Mouse (Mus musculus) frontal cortex, adult (tissue): ENCODE measurements around the gene A030014E15Rik.
"Not testable (repeated sequence)": the region's sequence is repeated elsewhere in the genome, so short reads cannot be mapped to it uniquely, and the experiment has no call there.

ENCODE experiments used
- ATAC-seq: cut with Nextera tagmentation; 2 replicates; pipeline ENCODE4 v1.9.2; 2017; ENCODE audit warnings: mild to moderate bottlenecking, moderate library complexity, mixed read lengths; ENCODE audit not compliant: low TSS enrichment

A030014E15Rik gene

DNA sequence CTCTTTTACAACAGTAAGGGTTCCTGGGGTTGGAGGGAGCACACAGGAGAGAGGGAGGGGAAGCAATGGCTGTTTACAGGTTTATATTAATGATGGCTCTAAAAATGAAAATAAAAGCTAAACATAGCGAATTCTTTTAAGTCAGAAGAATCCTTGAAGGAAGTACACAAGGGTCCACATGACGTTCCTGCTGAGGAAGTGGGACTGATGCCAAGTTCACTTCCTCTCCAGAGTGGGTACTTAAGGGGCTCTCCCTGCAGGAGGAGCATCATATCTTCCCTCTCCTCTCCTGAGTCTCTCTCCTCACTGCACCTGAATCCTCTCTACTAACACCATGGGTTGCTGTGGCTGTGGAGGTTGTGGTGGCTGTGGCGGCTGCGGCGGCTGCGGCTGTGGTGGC is at the start of gene A030014E15Rik:
A030014E15Rik (plus strand) TSS at position 268 of the 400 bp plus-strand sequence.
- no peak for ATAC-seq

DNA sequence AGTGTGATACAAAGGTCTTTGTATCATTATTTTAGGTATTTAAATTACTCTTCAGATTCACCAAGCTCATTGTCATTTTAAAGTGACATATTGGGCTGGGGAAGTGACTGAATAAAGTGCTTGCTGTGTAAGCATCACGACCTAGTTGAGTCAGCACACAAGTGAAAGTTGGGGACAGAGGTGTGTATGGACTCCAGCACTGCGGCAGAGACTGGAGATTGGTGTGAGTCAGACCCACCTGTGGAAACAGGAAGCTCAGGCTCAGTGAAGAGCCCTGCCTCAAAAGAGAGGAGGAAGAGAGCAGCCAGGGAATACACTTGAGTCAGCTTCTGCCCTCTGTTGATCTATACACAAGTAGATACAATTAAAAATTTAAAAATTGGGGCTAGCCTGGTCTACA is 45.5 kb upstream of the A030014E15Rik start:
- ATAC-seq, result peak; percentile 61

DNA sequence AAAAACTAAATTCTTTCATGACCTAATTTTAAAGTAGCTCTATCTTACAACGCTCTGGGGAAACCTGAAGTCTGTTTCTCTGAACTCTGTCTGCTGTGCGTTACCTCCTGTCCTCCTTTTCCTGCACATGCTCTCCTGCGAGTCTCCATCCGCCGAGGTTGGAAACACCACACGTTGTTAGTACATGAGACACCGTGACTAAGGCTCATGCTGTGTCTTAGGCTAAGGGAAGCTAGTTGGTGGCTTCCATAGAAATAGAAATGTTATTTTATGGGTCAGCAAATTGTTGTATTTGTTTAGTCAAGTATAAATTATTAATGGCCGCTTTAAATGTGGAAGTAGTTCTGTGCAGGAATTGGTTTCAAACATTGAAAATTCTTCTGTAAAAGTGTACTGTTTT is 44.5 kb upstream of the A030014E15Rik start:
- peak; percentile 76 for ATAC-seq

DNA sequence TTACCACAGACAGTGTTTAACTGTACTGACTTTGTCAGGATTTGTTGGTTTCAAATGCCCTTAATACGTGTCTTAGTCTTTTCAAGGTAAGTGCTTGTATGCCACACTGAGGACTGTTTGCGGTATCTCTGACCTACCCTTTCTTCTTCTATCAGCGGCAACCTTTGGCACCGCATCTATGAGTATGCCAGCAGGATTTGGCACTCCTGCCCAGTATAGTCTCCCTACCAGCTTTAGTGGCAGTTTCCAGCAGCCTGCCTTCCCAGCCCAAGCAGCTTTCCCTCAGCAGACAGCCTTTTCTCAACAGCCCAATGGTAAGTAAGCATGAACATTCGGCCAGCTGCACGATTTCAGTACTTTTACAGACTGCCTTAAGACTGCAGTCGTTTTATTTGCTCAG is 31.4 kb upstream of the A030014E15Rik start:
- no peak for ATAC-seq

DNA sequence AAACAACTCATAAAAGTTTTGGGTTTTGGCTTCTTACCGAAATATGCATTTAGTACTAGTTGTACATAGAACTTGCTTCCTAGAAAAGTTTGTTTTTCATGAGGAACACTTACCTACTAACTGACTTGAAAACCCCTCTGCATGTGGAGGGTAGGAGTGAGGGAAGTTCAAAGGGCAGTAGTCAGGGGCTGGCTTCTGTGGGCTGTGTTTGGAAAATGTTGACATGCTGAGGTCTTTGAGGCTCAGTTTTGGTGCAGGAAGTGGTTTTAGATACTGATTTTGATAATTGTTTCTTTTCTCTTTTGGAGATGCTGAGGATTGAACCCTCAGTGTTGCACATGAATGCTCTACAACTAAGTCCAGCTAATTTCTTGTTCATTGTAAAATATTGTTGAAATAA is 24.1 kb upstream of the A030014E15Rik start:
- ATAC-seq, result no peak

DNA sequence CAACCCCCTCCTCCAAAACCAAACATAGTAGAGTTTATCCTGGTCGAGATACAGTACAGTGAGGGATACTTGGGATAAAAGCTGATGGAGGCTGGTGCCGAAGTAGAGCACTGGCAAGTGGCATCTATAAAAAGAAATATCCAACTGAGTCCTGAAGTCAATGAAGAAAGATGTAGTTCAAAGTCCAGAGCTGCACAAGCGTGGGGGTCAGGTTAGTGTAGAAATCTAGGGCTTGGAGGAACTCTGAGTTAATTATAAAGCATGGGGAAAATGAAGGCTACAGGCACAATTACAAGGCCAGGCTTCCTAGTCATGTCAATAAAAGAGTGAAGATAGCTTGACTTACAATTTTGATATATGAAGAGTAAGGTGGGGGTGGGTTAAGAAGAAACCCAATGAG is 23.5 kb upstream of the A030014E15Rik start:
- ATAC-seq, result no peak

DNA sequence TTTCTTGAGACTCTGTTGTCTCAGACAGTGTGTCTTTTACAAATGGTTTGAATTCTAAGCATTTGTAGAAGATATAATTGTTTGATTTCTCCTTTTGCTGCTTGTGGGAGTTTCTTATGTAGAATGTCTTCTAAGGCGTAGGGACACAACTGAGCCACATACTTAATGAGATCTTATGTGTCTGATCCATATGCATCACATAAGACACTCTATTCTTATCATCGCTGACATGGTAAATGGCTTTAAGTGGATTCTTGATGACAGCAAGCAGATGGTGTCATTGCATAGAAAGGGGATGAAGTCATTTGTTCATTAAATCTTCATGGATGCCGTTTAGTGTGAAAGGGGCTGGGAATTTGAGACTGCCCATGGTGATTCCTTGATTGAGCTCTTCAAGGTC is 18.8 kb upstream of the A030014E15Rik start:
- ATAC-seq, result peak; percentile 53; the same call in 1 of the 2 replicates

DNA sequence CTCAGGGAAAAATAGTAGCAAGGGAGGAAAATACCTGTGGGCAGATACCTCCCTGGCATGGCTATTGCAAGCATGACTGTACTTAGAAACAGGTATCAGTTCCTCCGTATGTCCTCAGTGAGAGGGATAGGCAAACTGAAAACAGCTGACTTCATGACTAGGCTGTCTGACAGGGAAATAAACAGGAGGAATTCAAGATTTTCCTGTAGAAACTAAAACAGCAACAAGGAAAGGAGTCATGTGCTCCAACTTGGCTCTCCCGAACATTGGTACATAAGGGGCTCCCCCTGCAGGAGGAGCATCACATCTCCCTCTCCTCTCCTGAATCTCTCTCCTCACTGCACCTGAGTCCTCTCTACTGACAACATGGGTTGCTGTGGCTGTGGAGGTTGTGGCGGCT is 11.7 kb upstream of the A030014E15Rik start, which contains the start of gene A030005L19Rik:
A030005L19Rik (plus strand) TSS at position 301 of the 400 bp plus-strand sequence.
- no peak for ATAC-seq

DNA sequence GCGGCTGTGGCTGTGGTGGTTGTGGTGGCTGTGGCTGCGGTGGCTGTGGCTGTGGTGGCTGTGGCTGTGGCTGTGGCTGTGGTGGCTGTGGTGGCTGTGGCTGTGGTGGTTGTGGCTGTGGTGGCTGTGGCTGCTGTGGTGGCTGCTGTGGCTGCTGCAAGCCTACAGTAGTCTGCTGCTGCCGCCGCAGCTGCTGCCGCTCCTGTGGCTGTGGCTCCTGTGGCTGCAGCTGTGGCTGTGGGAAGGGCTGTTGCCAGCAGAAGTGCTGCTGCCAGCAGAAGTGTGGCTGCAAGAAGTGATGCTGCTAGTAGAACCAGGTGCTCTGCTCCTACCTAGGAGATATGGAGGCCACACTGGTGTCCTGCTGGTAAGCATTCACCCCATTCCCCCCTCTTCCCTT is 11.3 kb upstream of the A030014E15Rik start:
- ATAC-seq, result not testable (repeated sequence)

DNA sequence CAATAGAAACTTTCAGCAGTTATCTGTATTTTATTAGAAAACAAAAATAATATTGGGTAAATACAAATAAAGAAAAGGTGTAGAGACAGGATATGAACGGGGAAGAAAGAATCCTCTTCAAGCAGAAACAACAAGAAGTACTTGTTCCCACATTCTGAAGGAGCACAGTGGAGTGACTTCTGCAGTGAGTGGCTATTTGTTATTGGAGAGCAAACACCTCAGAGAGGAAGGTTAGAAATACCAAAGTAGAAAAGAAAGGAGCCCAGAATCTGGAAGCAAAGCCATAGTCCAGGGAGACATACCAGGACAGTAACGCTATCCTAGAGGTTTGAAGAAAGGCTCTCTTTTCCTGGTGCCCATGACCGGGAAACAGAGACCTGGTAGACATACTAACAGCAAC is 5.8 kb downstream of the A030014E15Rik start:
- ATAC-seq, result not testable (repeated sequence)

DNA sequence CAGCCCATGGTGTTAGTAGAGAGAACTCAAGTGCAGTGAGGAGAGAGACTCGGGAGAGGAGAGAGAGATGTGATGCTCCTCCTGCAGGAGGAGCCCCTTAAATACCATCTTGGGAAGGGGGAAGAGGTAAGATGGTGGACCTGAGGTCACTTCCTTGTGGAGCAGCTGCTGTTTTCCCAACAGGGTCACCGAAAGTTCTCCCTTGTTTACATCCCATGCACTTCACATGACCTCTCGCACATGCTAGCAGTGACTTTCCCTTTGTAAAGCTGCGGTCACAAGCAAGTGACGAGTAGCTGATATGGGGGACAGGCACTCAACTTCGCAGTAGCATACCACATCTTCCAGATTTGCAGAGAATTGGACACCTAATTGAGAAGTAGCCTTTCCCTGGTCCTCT is 6.6 kb downstream of the A030014E15Rik start, which contains the start of gene Gm6217:
Gm6217 (minus strand) TSS at position 74 of the 400 bp plus-strand sequence.
- not testable (repeated sequence) for ATAC-seq

DNA sequence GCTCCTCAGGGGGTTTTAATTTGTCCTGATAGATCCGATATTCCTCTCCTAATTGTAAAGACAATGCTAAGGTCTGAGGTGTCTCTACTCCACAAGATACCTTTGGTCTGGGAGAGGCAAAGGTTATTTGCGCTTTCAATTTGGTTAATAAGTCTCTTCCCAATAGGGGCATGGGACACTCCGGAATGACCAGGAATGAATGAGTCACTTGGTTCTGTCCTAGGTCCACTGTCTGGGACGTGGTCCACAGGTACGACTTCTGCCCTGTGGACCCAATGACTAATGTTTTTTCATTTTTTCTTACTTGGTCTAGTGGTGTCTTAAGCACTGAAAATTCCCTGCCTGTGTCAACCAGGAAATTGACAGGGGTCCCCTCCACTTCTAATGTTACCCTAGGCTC is 13.9 kb downstream of the A030014E15Rik start:
- ATAC-seq, result no peak

DNA sequence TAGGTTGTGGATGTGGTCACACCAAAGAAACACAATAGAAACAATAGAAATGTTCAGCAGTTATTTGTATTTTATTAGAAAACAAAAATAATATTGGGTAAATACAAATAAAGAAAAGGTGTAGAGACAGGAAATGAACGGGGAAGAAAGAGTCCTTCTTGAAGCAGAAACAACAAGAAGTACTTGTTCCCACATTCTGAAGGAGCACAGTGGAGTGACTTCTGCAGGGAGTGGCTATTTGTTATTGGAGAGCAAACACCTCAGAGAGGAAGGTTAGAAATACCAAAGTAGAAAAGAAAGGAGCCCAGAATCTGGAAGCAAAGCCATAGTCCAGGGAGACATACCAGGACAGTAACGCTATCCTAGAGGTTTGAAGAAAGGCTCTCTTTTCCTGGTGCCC is 17.8 kb downstream of the A030014E15Rik start:
- not testable (repeated sequence) for ATAC-seq

DNA sequence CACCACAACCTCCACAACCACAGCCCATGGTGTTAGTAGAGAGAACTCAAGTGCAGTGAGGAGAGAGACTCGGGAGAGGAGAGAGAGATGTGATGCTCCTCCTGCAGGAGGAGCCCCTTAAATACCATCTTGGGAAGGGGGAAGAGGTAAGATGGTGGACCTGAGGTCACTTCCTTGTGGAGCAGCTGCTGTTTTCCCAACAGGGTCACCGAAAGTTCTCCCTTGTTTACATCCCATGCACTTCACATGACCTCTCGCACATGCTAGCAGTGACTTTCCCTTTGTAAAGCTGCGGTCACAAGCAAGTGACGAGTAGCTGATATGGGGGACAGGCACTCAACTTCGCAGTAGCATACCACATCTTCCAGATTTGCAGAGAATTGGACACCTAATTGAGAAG is 18.6 kb downstream of the A030014E15Rik start, which contains the start of gene A030003K21Rik:
A030003K21Rik (minus strand) TSS at position 94 of the 400 bp plus-strand sequence.
- not testable (repeated sequence) for ATAC-seq

DNA sequence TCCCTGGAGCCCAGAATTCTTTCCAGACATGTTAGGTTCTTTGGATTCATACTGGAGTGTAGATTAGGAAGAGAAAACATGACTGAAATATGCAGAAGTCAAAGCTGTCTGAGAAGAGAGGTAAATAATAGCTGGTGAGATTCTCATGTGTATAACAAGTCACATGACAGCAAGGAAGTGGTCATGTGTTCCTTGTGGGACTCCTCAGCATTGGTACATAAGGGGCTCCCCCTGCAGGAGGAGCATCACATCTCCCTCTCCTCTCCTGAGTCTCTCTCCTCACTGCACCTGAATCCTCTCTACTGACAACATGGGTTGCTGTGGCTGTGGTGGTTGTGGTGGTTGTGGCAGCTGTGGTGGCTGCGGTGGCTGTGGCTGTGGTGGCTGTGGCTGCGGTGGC is 21.3 kb downstream of the A030014E15Rik start:
- not testable (repeated sequence) for ATAC-seq

DNA sequence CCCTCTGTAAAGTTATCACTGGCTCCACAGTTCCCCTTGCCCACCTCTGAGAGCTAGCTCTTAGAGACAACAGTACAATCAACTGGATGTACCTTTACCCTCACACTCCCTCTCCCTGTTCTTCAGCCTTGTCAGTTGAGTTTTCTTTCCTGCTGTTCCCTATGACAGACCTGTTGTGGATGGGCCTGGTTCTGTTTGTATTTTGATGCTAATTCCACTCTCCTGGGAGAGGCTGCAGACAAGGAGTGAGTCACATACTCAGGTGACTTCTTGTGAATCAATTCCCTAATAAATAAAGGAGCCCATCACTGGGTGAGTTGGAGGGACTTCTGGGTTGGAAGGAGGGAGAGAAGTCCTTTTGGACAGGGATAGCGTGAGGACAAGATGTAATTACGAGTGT is 23.9 kb downstream of the A030014E15Rik start:
- no peak for ATAC-seq

DNA sequence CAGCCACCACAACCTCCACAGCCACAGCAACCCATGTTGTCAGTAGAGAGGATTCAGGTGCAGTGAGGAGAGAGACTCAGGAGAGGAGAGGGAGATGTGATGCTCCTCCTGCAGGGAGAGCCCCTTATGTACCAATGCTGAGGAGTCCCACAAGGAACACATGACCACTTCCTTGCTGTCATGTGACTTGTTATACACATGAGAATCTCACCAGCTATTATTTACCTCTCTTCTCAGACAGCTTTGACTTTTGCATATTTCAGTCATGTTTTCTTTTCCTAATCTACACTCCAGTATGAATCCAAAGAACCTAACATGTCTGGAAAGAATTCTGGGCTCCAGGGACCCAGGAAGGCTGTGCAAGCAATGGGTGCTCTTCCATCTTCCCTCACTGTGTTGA is 31.2 kb downstream of the A030014E15Rik start, which contains the start of gene Gm7544:
Gm7544 (minus strand) TSS at position 101 of the 400 bp plus-strand sequence.
- ATAC-seq, result not testable (repeated sequence)

DNA sequence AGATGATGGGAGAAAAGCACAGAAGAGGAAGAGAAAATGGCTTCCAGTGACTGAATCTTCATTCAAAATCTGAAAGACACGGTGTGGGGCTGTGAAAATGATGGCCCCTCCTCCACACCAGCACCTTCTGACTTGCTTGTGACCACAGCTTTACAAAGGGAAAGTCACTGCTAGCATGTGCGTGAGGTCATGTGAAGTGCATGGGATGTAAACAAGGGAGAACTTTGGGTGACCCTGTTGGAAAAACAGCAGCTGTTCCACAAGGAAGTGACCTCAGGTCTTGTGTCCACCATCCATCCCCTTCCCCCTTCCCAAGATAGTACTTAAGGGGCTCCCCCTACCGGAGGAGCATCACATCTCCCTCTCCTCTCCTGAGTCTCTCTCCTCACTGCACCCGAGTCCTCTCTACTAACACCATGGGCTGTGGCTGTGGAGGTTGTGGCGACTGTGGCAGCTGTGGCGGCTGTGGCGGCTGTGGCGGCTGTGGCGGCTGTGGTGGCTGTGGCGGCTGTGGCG is 35.2 kb downstream of the A030014E15Rik start, which contains the start of gene Gm47955:
Gm47955 (plus strand) TSS at position 417 of the 516 bp plus-strand sequence.
- ATAC-seq, result no peak

DNA sequence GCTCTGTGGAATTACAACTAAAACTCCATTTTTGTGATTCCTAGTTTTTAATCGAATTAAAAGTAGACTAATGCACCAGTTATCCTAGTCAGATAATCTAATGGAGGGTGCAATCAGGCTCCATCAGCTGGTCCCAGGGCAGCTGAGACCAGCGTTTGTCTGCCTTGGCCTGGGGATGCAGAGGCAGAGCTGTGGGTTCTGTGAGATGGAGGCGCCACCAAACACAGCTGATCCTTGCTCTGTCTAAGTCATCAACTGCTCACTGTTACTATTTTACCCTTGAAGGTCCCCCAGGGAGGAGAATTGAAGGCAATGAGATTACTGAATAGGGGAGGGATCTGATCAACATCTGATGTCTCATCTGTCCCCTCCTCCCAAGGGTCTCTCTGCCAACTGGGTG is 41.7 kb downstream of the A030014E15Rik start:
- ATAC-seq, result no peak

DNA sequence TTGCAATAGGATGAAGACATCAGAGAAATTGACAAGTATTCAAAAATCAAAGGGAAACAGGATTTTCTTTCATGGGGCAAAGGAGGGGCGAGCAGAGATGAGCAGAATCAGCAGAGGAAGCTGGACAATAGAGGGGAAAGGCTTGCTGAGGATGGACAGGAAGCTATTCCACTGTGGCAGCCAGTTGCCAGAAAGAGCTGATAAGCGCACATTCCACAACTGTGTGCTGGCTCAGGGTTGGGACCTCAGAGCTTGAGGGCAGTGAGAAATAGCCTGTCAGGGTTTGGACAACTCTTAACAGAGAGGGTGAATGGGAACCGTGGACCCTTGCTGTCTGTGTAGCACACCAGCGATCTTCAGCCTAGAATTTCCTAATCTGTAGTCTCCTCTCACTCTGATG is 47.3 kb downstream of the A030014E15Rik start:
- no peak for ATAC-seq

DNA sequence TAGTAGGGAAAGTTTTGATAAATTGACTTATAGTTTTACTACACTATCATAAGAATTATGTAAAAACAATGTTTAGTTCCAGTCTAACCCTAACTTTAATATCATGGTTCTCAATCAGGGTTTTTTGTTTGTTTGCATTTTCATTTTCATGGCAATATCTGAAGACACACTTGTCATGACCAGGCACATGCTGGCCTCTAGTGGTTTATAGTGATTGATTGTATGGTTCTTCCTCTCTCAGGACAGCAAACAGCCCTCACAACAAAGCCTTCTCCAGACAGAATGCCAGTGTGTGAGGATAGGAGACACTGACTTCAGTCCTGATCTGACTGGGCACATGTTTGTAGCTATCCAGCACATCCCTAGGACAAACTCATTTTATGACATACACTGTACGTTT is 48.5 kb downstream of the A030014E15Rik start:
- no peak for ATAC-seq

DNA sequence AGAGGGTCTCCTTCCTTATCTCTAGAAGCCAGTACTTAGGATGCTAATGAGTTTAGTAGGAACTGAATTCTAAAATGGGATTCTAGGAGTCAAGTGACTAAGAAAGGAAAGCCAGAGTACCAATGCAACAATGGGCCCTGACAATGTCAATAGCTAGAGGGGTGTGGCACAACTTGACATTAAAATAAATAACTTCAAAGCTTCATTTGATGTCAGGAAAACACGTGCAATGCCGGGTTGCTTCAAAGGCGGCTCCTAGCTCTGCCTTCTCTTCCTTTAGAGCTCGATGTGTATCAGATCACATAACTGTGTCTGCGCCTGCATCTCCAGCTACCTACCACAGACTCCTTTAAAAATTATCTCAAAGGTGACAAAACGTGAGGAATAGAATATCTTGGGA is 49.2 kb downstream of the A030014E15Rik start:
- no peak for ATAC-seq

DNA sequence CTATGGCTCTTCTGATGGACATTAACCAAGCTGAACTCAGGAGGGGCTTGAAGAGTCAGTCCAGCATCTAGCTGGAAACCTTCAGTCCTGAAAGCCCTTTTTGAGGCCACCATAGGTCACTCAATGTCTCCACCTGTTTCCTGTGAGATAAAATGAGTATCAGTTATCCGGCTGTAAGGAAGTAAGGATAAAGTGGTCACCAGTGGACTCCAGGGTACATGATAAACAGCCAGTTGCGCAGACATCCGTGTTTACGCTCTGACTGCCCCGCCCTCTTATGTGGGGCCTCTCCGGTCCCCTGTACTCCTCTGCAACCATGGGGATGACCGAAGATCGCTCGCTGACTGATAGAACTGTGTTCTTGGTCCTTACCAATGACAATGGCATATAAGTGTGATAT is 49.6 kb downstream of the A030014E15Rik start:
- no peak for ATAC-seq
